Mouse (Mus musculus): ENCODE data around the gene Tppp3. TPM values are rescaled to one million over a fixed set of nuclear protein-coding genes. Genes with fewer than 3 reads are reported as not detected.
A peak's percentile ranks its signal among the peaks of the same experiment; 100 is the strongest.

Tppp3 gene
- polyA plus RNA-seq, 1 experiment from 2014 or later, result 67.9 TPM

- Histone ChIP-seq H3K9ac (ENCODE audit: low read depth, low read length) (no peak overlapping the region), H3K36me3 (ENCODE audit: control insufficient read depth, insufficient read depth) (no peaks in the 10 kb centered on the region), H3K4me1 (replicated peaks; ENCODE audit: control insufficient read depth, insufficient read depth, low read length) (no peaks in the 10 kb centered on the region), H3K4me3 (ENCODE audit: low read depth, low read length) (no peak overlapping the region), H3K9me3 (ENCODE audit: control insufficient read depth) (no peaks in the 10 kb centered on the region), H3K27me3 (replicated peaks; ENCODE audit: control insufficient read depth, insufficient read depth, low read length) (no peaks in the 10 kb centered on the region; the same call in 1 of the 2 replicates), H3K27ac (ENCODE audit: low read depth, low read length) (no peak overlapping the region), H3K4me2 (replicated peaks; ENCODE audit: low read depth) (no peak overlapping the region)
- no peak for ATAC-seq
- no peak for TF ChIP-seq CTCF (IDR thresholded peaks at IDR 0.05; ENCODE audit: low read depth)
- 66% methylated on average over 1 of the region's 1 CpGs for WGBS
Observed at GRCm38 (mm10) chr8:105422006-105422405, 49.3 kb downstream of the Tppp3 start.

- H3K4me1 ChIP-seq (replicated peaks; ENCODE audit: control insufficient read depth, insufficient read depth, low read length), result no peaks in the 10 kb centered on the region
- H3K4me2 ChIP-seq (replicated peaks; ENCODE audit: low read depth), result no peak overlapping the region
- H3K9me3 ChIP-seq (ENCODE audit: control insufficient read depth), result no peaks in the 10 kb centered on the region
- no peak for TF ChIP-seq CTCF (IDR thresholded peaks at IDR 0.05; ENCODE audit: low read depth)
- H3K4me3 ChIP-seq (ENCODE audit: low read depth, low read length), result no peak overlapping the region
- no peak overlapping the region for H3K9ac ChIP-seq (ENCODE audit: low read depth, low read length)
- peaks cover 2% of the 10 kb centered on the region for H3K27me3 ChIP-seq (replicated peaks; ENCODE audit: control insufficient read depth, insufficient read depth, low read length)
- no peak for ATAC-seq
- H3K27ac ChIP-seq (ENCODE audit: low read depth, low read length), result no peak overlapping the region
- H3K36me3 ChIP-seq (ENCODE audit: control insufficient read depth, insufficient read depth), result no peaks in the 10 kb centered on the region
- 71% methylated on average over 4 of the region's 4 CpGs for WGBS
Observed at GRCm38 (mm10) chr8:105419800-105420199, 51.5 kb downstream of the Tppp3 start.

- Histone ChIP-seq H3K9me3 (ENCODE audit: control insufficient read depth) (no peaks in the 10 kb centered on the region), H3K4me1 (replicated peaks; ENCODE audit: control insufficient read depth, insufficient read depth, low read length) (0 out of 2 replicates have a peak, but pooled peaks cover 3% of the 10 kb centered on the region), H3K4me3 (ENCODE audit: low read depth, low read length) (no peak overlapping the region), H3K9ac (ENCODE audit: low read depth, low read length) (no peak overlapping the region), H3K27ac (ENCODE audit: low read depth, low read length) (no peak overlapping the region), H3K27me3 (replicated peaks; ENCODE audit: control insufficient read depth, insufficient read depth, low read length) (peaks cover 10% of the 10 kb centered on the region), H3K36me3 (ENCODE audit: control insufficient read depth, insufficient read depth) (no peaks in the 10 kb centered on the region), H3K4me2 (replicated peaks; ENCODE audit: low read depth) (no peak overlapping the region)
- TF ChIP-seq CTCF (IDR thresholded peaks at IDR 0.05; ENCODE audit: low read depth), result peak; percentile 44
- 78% methylated on average over 2 of the region's 2 CpGs for WGBS
- ATAC-seq, result no peak
Observed at GRCm38 (mm10) chr8:105418992-105419391, 52.3 kb downstream of the Tppp3 start.

Other genes starting within 250 kb of the Tppp3 start
- gene D230025D16Rik, start 246.4 kb downstream of the Tppp3 start, polyA plus RNA-seq (2015; fragmentation: Nextera tagmentation; extraction: Ambion mirVana), result 14.3 and 14.8 TPM in 2 replicates
- 7.1 and 8.1 TPM in 2 replicates for gene B3gnt9, start 216.4 kb downstream of the Tppp3 start, polyA plus RNA-seq (2015; fragmentation: Nextera tagmentation; extraction: Ambion mirVana)
- 50.6 TPM in 2 replicates for gene Tradd, start 206.9 kb downstream of the Tppp3 start, polyA plus RNA-seq (2015; fragmentation: Nextera tagmentation; extraction: Ambion mirVana)
- gene Fbxl8, start 206.9 kb downstream of the Tppp3 start, polyA plus RNA-seq (2015; fragmentation: Nextera tagmentation; extraction: Ambion mirVana), result 6.0 and 6.2 TPM in 2 replicates
- 0.27 and 0.48 TPM in 2 replicates for gene Hsf4, start 201.7 kb downstream of the Tppp3 start, polyA plus RNA-seq (2015; fragmentation: Nextera tagmentation; extraction: Ambion mirVana)
- gene Nol3, start 195.4 kb downstream of the Tppp3 start, polyA plus RNA-seq (2015; fragmentation: Nextera tagmentation; extraction: Ambion mirVana), result 0.76 and 0.90 TPM in 2 replicates
- gene 4931428F04Rik, start 181.7 kb downstream of the Tppp3 start, polyA plus RNA-seq (2015; fragmentation: Nextera tagmentation; extraction: Ambion mirVana), result 1.5 and 1.7 TPM in 2 replicates
- 2.5 and 3.1 TPM in 2 replicates for gene Exoc3l, start 175.4 kb downstream of the Tppp3 start, polyA plus RNA-seq (2015; fragmentation: Nextera tagmentation; extraction: Ambion mirVana)
- 36.6 and 42.0 TPM in 2 replicates for gene E2f4, start 173.9 kb downstream of the Tppp3 start, polyA plus RNA-seq (2015; fragmentation: Nextera tagmentation; extraction: Ambion mirVana)
- 34.2 TPM in 2 replicates for gene Elmo3, start 165.9 kb downstream of the Tppp3 start, polyA plus RNA-seq (2015; fragmentation: Nextera tagmentation; extraction: Ambion mirVana)
- 3.8 and 3.9 TPM in 2 replicates for gene Lrrc29, start 145.2 kb downstream of the Tppp3 start, polyA plus RNA-seq (2015; fragmentation: Nextera tagmentation; extraction: Ambion mirVana)
- 167 and 184 TPM in 2 replicates for gene Tmem208, start 145.2 kb downstream of the Tppp3 start, polyA plus RNA-seq (2015; fragmentation: Nextera tagmentation; extraction: Ambion mirVana)
- 1.3 and 1.6 TPM in 2 replicates for gene Fhod1, start 123.6 kb downstream of the Tppp3 start, polyA plus RNA-seq (2015; fragmentation: Nextera tagmentation; extraction: Ambion mirVana)
- 0.31 and 0.40 TPM in 2 replicates for gene Slc9a5, start 122.7 kb downstream of the Tppp3 start, polyA plus RNA-seq (2015; fragmentation: Nextera tagmentation; extraction: Ambion mirVana)
- gene Plekhg4, start 98.3 kb downstream of the Tppp3 start, polyA plus RNA-seq (2015; fragmentation: Nextera tagmentation; extraction: Ambion mirVana), result 0.13 and 0.20 TPM in 2 replicates
- gene Kctd19, start 58.0 kb downstream of the Tppp3 start, polyA plus RNA-seq (2015; fragmentation: Nextera tagmentation; extraction: Ambion mirVana), result 0.07 and 0.13 TPM in 2 replicates
- gene Lrrc36, start 58.0 kb downstream of the Tppp3 start, polyA plus RNA-seq (2015; fragmentation: Nextera tagmentation; extraction: Ambion mirVana), result 0.10 and 0.20 TPM in 2 replicates
- gene Zdhhc1, start 25.4 kb upstream of the Tppp3 start, polyA plus RNA-seq (2015; fragmentation: Nextera tagmentation; extraction: Ambion mirVana), result 6.4 and 7.1 TPM in 2 replicates
- 1.1 and 4.1 TPM in 2 replicates for gene Hsd11b2, start 47.2 kb upstream of the Tppp3 start, polyA plus RNA-seq (2015; fragmentation: Nextera tagmentation; extraction: Ambion mirVana)
- 140 and 151 TPM in 2 replicates for gene Atp6v0d1, start 94.5 kb upstream of the Tppp3 start, polyA plus RNA-seq (2015; fragmentation: Nextera tagmentation; extraction: Ambion mirVana)
- gene Ripor1, start 133.7 kb upstream of the Tppp3 start, polyA plus RNA-seq (2015; fragmentation: Nextera tagmentation; extraction: Ambion mirVana), result 10.2 and 10.3 TPM in 2 replicates
- 42.2 and 44.7 TPM in 2 replicates for gene Ctcf, start 165.0 kb upstream of the Tppp3 start, polyA plus RNA-seq (2015; fragmentation: Nextera tagmentation; extraction: Ambion mirVana)
- 0.43 and 1.1 TPM in 2 replicates for gene Agrp, start 165.9 kb upstream of the Tppp3 start, polyA plus RNA-seq (2015; fragmentation: Nextera tagmentation; extraction: Ambion mirVana)
- 0.73 and 0.77 TPM in 2 replicates for gene Carmil2, start 214.7 kb upstream of the Tppp3 start, polyA plus RNA-seq (2015; fragmentation: Nextera tagmentation; extraction: Ambion mirVana)
- gene Acd, start 229.6 kb upstream of the Tppp3 start, polyA plus RNA-seq (2015; fragmentation: Nextera tagmentation; extraction: Ambion mirVana), result 35.4 and 35.5 TPM in 2 replicates
- gene Pard6a, start 229.6 kb upstream of the Tppp3 start, polyA plus RNA-seq (2015; fragmentation: Nextera tagmentation; extraction: Ambion mirVana), result 8.8 and 9.7 TPM in 2 replicates
- gene 4933405L10Rik, start 236.1 kb upstream of the Tppp3 start, polyA plus RNA-seq (2015; fragmentation: Nextera tagmentation; extraction: Ambion mirVana), result not detected in 2 replicates
- 3.8 and 3.9 TPM in 2 replicates for gene Enkd1, start 236.7 kb upstream of the Tppp3 start, polyA plus RNA-seq (2015; fragmentation: Nextera tagmentation; extraction: Ambion mirVana)

Measured in intestine, postnatal 0 days (tissue).